Comparison of ENCODE assay signal across 22 mouse cellular contexts in the genomic region with DNA sequence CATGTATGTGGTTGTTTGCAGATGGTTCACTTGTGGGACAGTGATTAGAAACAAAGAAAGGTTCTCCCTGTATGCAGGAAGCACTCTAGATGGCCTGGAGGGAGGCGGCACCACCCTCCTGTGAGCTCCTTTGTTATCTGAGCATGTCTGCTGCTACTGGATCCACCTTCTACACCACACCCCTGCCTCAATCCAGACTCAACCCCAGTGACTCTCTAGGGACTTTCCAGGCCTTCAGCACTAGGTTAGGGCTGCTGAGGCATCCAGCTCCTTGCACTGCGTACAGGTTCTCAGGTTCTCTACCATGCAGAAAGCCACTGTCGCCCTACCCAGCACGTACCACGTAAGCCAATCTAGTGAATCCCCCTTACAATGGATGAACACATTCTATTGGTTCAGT.
A peak's percentile ranks its signal among the peaks of the same experiment; 100 is the strongest.
DNase-seq lines count a peak whose midpoint lies in the region; ATAC-seq lines count a peak whose summit lies in the region.
"Had no signal": no experiment of that assay in that cellular context is flagged by ENCODE, and none has a peak within 500 bp of the region (broad histone marks: within the 10 kb centered on the region; RNA-seq: fewer than 3 reads in every experiment).

No protein-coding gene starts in this region.

- H3K27ac ChIP-seq in heart, embryonic 10.5 days = peak overlapping the region; percentile 57
- no peak overlapping the region for H3K27ac ChIP-seq in liver, embryonic 13.5 days
- no peak overlapping the region for H3K27ac ChIP-seq in neural tube, embryonic 15.5 days (replicated peaks)
- H3K27ac ChIP-seq: hindbrain, embryonic 13.5 days; intestine, embryonic 15.5 days had no signal

- WGBS in heart, embryonic 10.5 days = 73% methylated on average over 5 of the region's 5 CpGs
- 62% methylated on average over 5 of the region's 5 CpGs for WGBS in liver, embryonic 13.5 days (ENCODE audit: insufficient replicate concordance)
- WGBS in neural tube, embryonic 15.5 days = 89% methylated on average over 5 of the region's 5 CpGs

- DNase-seq in heart, embryonic 10.5 days (ENCODE audit: low spot score) = no peak
- DNase-seq in heart, adult 18-20 months = no peak
- peak; percentile 68 for DNase-seq in WW6 (ENCODE audit: low read depth, low spot score)
- DNase-seq in liver, embryonic 13.5 days = peak; percentile 30
- DNase-seq in cerebellum, postnatal 4 days (ENCODE audit: low spot score in 2 of 2) = no peak
- DNase-seq: cerebellum, adult 9-11 months; gastrocnemius, postnatal 36 days; heart, postnatal 10 days; kidney, adult 9 months; kidney, postnatal 25 days; layer of hippocampus, adult 9-11 months; lung, adult 18-20 months; lung, postnatal 14 days; right cerebral cortex, postnatal 4 days; thymus, postnatal 14 days had no signal

- H3K27me3 ChIP-seq in heart, embryonic 10.5 days (ENCODE audit: insufficient read depth, poor library complexity, severe bottlenecking) = no peaks in the 10 kb centered on the region
- H3K27me3 ChIP-seq in liver, embryonic 13.5 days = no peaks in the 10 kb centered on the region
- H3K27me3 ChIP-seq in neural tube, embryonic 15.5 days (replicated peaks) = no peaks in the 10 kb centered on the region
- H3K27me3 ChIP-seq: intestine, embryonic 15.5 days had no signal

- no peaks in the 10 kb centered on the region for H3K9me3 ChIP-seq in heart, embryonic 10.5 days
- H3K9me3 ChIP-seq in liver, embryonic 13.5 days (replicated peaks) = no peaks in the 10 kb centered on the region
- no peaks in the 10 kb centered on the region for H3K9me3 ChIP-seq in neural tube, embryonic 15.5 days (replicated peaks)
- H3K9me3 ChIP-seq: hindbrain, embryonic 13.5 days; intestine, embryonic 15.5 days had no signal

- H3K36me3 ChIP-seq in heart, embryonic 10.5 days = no peaks in the 10 kb centered on the region
- no peaks in the 10 kb centered on the region for H3K36me3 ChIP-seq in liver, embryonic 13.5 days
- H3K36me3 ChIP-seq in neural tube, embryonic 15.5 days = no peaks in the 10 kb centered on the region
- H3K36me3 ChIP-seq: hindbrain, embryonic 13.5 days; intestine, embryonic 15.5 days had no signal

- peaks cover 66% of the 10 kb centered on the region for H3K4me1 ChIP-seq in heart, embryonic 10.5 days
- H3K4me1 ChIP-seq in liver, embryonic 13.5 days (replicated peaks) = peaks cover 50% of the 10 kb centered on the region
- peaks cover 11% of the 10 kb centered on the region for H3K4me1 ChIP-seq in neural tube, embryonic 15.5 days

- peak; percentile 80 for ATAC-seq in liver, embryonic 13.5 days (ENCODE audit: low read depth)
- no peak for ATAC-seq in activated CD4-positive, CD25-positive, alpha-beta regulatory T cell, adult 4 months
- ATAC-seq in neural tube, embryonic 15.5 days (ENCODE audit: low FRiP score) = no peak
- ATAC-seq: forebrain, embryonic 16.5 days; intestine, embryonic 15.5 days; midbrain, embryonic 16.5 days had no signal

- no peak overlapping the region for H3K9ac ChIP-seq in liver, embryonic 13.5 days
- H3K9ac ChIP-seq in neural tube, embryonic 15.5 days (replicated peaks) = no peak overlapping the region
- H3K9ac ChIP-seq: hindbrain, embryonic 13.5 days; intestine, embryonic 15.5 days had no signal

- no peak overlapping the region for H3K4me2 ChIP-seq in liver, embryonic 13.5 days
- no peak overlapping the region for H3K4me2 ChIP-seq in neural tube, embryonic 15.5 days
- H3K4me2 ChIP-seq: heart, embryonic 11.5 days; hindbrain, embryonic 13.5 days; intestine, embryonic 15.5 days had no signal

- no peak overlapping the region for H3K4me3 ChIP-seq in heart, embryonic 10.5 days
- no peak overlapping the region for H3K4me3 ChIP-seq in liver, embryonic 13.5 days (replicated peaks)
- H3K4me3 ChIP-seq in neural tube, embryonic 15.5 days (replicated peaks) = no peak overlapping the region
- H3K4me3 ChIP-seq: hindbrain, embryonic 13.5 days; intestine, embryonic 15.5 days had no signal

Comparison
In these comparisons a context has a peak if more than half of its experiments do, and no peak if none do; other contexts are left out.
1. DNase-seq: peak in WW6 (single experiment) and liver, embryonic 13.5 days (single experiment); none in heart, embryonic 10.5 days (single experiment), heart, adult 18-20 months (0 of 2) and cerebellum, postnatal 4 days (0 of 2).